Mouse (Mus musculus) frontal cortex, postnatal 14 days (tissue): Measurements from ENCODE around the gene Gm21985.
"Not testable (repeated sequence)": the region's sequence is repeated elsewhere in the genome, so short reads cannot be mapped to it uniquely, and the experiment has no call there.

Source experiments
- DNase-seq, 2 experiments: peaks; one replicate each; pipeline ENCODE4 v3.0.0; 2022; ENCODE audit warnings: low spot score in 2 of 2

The Gm21985 gene

GRCm38 (mm10) chr2:112392689-112393088 lies 126.6 kb downstream of the Gm21985 start:
- no peak for DNase-seq

GRCm38 (mm10) chr2:112393958-112394357 lies 127.8 kb downstream of the Gm21985 start:
- no peak for DNase-seq

GRCm38 (mm10) chr2:112396649-112397048 lies 130.5 kb downstream of the Gm21985 start:
- DNase-seq, result no peak

GRCm38 (mm10) chr2:112407030-112407429 lies 140.9 kb downstream of the Gm21985 start:
- no peak for DNase-seq

- no peak for DNase-seq
These were observed 159.2 kb downstream of the Gm21985 start for GRCm38 (mm10) chr2:112425308-112425707.

GRCm38 (mm10) chr2:112428534-112428933 lies 162.4 kb downstream of the Gm21985 start:
- DNase-seq, result not testable (repeated sequence)

- DNase-seq, result no peak
These were observed 163.6 kb downstream of the Gm21985 start for GRCm38 (mm10) chr2:112429665-112430064.

GRCm38 (mm10) chr2:112430403-112430802 lies 164.3 kb downstream of the Gm21985 start:
- DNase-seq, result no peak

- DNase-seq, result no peak
These were observed 166.4 kb downstream of the Gm21985 start for GRCm38 (mm10) chr2:112432523-112432922.

GRCm38 (mm10) chr2:112433359-112433758 lies 167.2 kb downstream of the Gm21985 start:
- DNase-seq, result no peak

GRCm38 (mm10) chr2:112436292-112436691 lies 170.2 kb downstream of the Gm21985 start:
- no peak for DNase-seq

- no peak for DNase-seq
These were observed 171.5 kb downstream of the Gm21985 start for GRCm38 (mm10) chr2:112437589-112437988.

GRCm38 (mm10) chr2:112443491-112443890 lies 177.4 kb downstream of the Gm21985 start:
- no peak for DNase-seq

GRCm38 (mm10) chr2:112445511-112445910 lies 179.4 kb downstream of the Gm21985 start:
- DNase-seq, result no peak

- DNase-seq, result not testable (repeated sequence)
These were observed 181.9 kb downstream of the Gm21985 start for GRCm38 (mm10) chr2:112448046-112448445.

- DNase-seq, result no peak
These were observed 182.5 kb downstream of the Gm21985 start for GRCm38 (mm10) chr2:112448510-112449059.

- no peak for DNase-seq
These were observed 183.6 kb downstream of the Gm21985 start for GRCm38 (mm10) chr2:112449597-112450296.

GRCm38 (mm10) chr2:112452513-112452912 lies 186.4 kb downstream of the Gm21985 start:
- not testable (repeated sequence) for DNase-seq

- no peak for DNase-seq
These were observed 188.2 kb downstream of the Gm21985 start for GRCm38 (mm10) chr2:112454125-112454861.

GRCm38 (mm10) chr2:112454862-112455564 lies 188.9 kb downstream of the Gm21985 start, which contains the start of gene Emc7:
Emc7 (plus strand) TSS chr2:112454997.
- DNase-seq, result peak; percentile 89 to 97
